Mouse (Mus musculus): ENCODE results near the gene a.

DNA sequence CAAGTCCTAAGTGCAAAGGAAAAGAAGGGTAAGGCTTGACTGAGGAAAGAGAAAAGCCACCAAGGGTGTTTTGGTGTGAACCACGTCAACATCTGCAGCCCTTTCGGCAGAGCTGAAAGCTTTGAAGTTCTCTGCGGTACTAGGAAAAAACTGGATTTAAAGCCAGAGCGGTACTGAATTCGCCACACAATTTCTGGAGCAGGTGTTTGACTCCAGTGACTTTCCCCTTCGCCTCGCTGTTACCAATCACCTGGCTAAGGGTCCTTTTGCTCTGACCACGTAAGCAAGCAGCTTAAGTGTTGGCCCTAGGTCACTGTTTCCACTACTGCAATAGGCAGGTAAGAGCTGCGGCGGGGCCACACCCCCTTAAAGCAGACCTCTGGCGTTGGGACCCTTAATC is 214.3 kb downstream of the a start:
- TF ChIP-seq CTCF (IDR thresholded peaks at IDR 0.05) (no peak), EP300 (IDR thresholded peaks at IDR 0.05; ENCODE audit: insufficient read depth, low read depth, low read length) (no peak)
